Mouse (Mus musculus) embryonic facial prominence, embryonic 14.5 days (tissue): ENCODE data around the gene Gsdma2. TPM values are rescaled to one million over a fixed set of nuclear protein-coding genes. Genes with fewer than 3 reads are reported as not detected.

Source experiments
- ATAC-seq: fragments of 200-750 bp; cut with Nextera tagmentation; 2 replicates; pipeline ENCODE4 v1.8.0; 2017; ENCODE audit warnings: low read depth, moderate number of reproducible peaks, moderate TSS enrichment
- DNase-seq: peaks from one replicate; pipeline ENCODE4 v3.0.0-alpha.2; 2015; ENCODE audit warnings: low spot score
- H3K27ac ChIP-seq: fragments of 300-500 bp; sonication (generic); replicated peaks from 2 replicates; pipeline ENCODE4 v1.5.1; 2014; ENCODE audit warnings: low read depth, mild to moderate bottlenecking, low read length, moderate library complexity
- H3K27me3 ChIP-seq: fragments of 300-500 bp; sonication (generic); replicated peaks from 2 replicates; pipeline ENCODE4 v1.6.1; 2014; ENCODE audit warnings: low read length; ENCODE audit not compliant: control insufficient read depth, insufficient read depth
- H3K36me3 ChIP-seq: fragments of 300-500 bp; sonication (generic); 2 replicates; pipeline ENCODE4 v1.6.1; 2014; ENCODE audit warnings: low read length, mixed read lengths; ENCODE audit not compliant: control insufficient read depth, insufficient read depth
- H3K4me1 ChIP-seq: fragments of 300-500 bp; sonication (generic); 2 replicates; pipeline ENCODE4 v1.6.1; 2014; ENCODE audit warnings: antibody characterized with exemption, low read length; ENCODE audit not compliant: control insufficient read depth, insufficient read depth
- H3K4me2 ChIP-seq: fragments of 300-500 bp; sonication (generic); 2 replicates; pipeline ENCODE4 v1.6.1; 2014; ENCODE audit warnings: low read depth, mild to moderate bottlenecking, low read length, moderate library complexity, mixed read lengths
- H3K4me3 ChIP-seq: fragments of 300-500 bp; sonication (generic); 2 replicates; pipeline ENCODE4 v1.5.1; 2014; ENCODE audit warnings: low read depth, mild to moderate bottlenecking, low read length
- H3K9ac ChIP-seq: fragments of 300-500 bp; sonication (generic); 2 replicates; pipeline ENCODE4 v1.6.1; 2014; ENCODE audit warnings: low read depth, mild to moderate bottlenecking, low read length, moderate library complexity, mixed read lengths
- H3K9me3 ChIP-seq: fragments of 300-500 bp; sonication (generic); 2 replicates; pipeline ENCODE4 v1.6.1; 2016; ENCODE audit warnings: low read length; ENCODE audit not compliant: control insufficient read depth
- WGBS: fragments of 180-500 bp; shearing (Covaris S2); extraction: QIAGEN DNeasy Blood & Tissue Kit; methylation state at CpG from one replicate; pipeline ENCODE4 v1.1.7; 2014; 5-methylcytosine and 5-hydroxymethylcytosine counted together
- polyA plus RNA-seq: library from polyadenylated mRNA; unstranded; fragments of >200 nt; fragmentation: Nextera tagmentation; extraction: Ambion mirVana; gene quantifications from 2 replicates; pipeline ENCODE4 v1.2.1, GENCODE M21; 2014

Gene Gsdma2
- polyA plus RNA-seq, 1 experiment from 2014 or later, result not detected

DNA sequence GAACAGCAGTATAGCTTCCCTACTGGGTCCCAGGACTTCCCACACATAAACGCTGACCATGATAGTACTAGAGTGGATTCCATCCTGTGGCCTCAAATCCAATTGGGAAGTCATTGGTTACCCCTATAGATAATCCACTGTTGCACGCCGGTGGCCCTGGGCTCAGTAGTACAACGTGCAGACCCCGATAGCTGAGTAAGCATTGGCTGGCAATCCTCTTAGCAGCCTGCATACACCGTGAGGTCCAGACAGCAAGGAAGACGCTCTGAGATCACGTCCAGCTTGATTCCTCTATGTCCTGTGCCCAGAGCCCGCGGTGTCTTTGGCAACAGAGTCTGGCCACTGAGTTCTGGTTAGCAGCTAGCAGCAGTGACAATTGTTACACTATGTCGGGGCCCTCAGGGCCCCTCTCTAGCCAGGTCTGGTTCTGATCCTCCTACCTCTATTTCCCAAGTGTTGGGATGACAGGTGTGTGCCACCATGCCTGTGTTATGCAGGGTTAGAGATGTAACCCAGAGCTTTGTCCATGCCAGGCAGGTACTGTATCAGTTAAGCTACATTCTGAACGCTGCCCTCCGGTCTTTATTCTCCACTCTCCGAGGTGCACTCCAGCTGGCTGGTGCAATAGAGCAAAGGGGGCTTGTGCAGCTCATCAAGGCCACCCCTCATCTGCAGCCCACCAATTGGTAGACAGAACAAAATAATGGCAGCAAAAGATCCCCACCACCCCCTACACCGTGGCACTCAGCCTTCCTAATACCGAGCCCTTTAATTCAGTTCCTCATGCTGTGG, 52.5 kb downstream of the Gsdma2 start:
- DNase-seq (no peak), ATAC-seq (no peak)
- WGBS, result 84% methylated on average over 16 of the region's 16 CpGs
- Histone ChIP-seq H3K9me3 (no peaks in the 10 kb centered on the region), H3K27me3 (no peaks in the 10 kb centered on the region), H3K4me1 (no peaks in the 10 kb centered on the region), H3K4me3 (no peak overlapping the region), H3K27ac (no peak overlapping the region), H3K9ac (no peak overlapping the region), H3K4me2 (no peak overlapping the region), H3K36me3 (peaks cover 24% of the 10 kb centered on the region)

DNA sequence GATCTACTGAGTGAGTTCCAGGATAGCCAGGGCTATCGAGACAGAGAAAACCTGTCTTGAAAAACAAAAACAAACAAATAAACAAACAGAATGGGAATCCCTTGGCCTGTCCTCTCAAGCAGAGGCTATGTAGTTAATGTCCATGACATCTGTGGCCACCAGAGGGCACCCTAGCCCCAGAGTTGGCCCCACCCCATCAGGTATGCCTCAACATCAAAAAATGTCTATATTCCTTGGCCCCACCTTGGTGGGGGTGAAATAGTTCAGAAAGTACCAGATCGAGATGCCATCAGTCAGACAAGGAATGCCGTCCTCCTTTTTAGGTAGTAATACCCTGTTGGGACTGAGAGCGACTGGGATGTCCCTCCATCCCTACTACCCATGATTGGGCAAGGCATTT, 53.4 kb downstream of the Gsdma2 start:
- no peak overlapping the region for H3K9ac ChIP-seq
- H3K27me3 ChIP-seq, result no peaks in the 10 kb centered on the region
- ATAC-seq (peak; percentile 32; the same call in 1 of the 2 replicates), DNase-seq (peak; percentile 73)
- H3K27ac ChIP-seq, result no peak overlapping the region
- 30% methylated on average over 4 of the region's 4 CpGs for WGBS
- no peak overlapping the region for H3K4me2 ChIP-seq
- H3K4me3 ChIP-seq, result no peak overlapping the region
- peaks cover 24% of the 10 kb centered on the region for H3K36me3 ChIP-seq
- H3K4me1 ChIP-seq, result no peaks in the 10 kb centered on the region
- no peaks in the 10 kb centered on the region for H3K9me3 ChIP-seq

DNA sequence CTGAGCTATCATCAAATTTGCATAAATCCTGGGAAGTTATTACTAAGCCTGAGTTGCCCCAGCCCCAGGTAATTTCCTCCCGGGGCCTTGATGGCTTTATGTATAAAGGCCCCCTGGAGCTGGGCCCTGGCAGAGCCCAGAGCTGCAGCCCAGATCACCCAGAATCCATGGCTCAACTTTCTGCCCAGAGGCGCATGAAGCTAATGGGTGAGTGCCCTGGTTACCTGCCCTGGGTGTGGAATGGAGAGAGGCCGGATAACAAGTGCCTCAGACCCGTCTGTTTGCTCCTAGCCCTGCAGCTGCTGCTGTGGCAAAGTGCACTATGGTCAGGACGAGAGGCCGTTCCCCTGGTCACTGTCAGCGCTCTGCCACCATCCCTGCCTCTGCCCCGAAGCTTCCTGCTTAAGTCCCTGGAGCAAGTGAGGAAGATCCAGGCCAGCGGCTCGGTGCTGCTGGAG, 54.7 kb downstream of the Gsdma2 start, which contains the start of gene Csf3:
Gene Csf3, plus strand, starts transcription at position 51 of the 458 bp plus-strand sequence.
- WGBS, result 33% methylated on average over 10 of the region's 10 CpGs
- no peak within 1 kb of the TSS for H3K27ac ChIP-seq
- H3K36me3 ChIP-seq, result peaks cover 23% of the 10 kb centered on the region
- no peak within 1 kb of the TSS for H3K4me3 ChIP-seq
- H3K4me2 ChIP-seq, result no peak within 1 kb of the TSS
- H3K4me1 ChIP-seq, result no peaks in the 10 kb centered on the region
- peak within 1 kb of the TSS; percentile 11; the same call in 1 of the 2 replicates for H3K9ac ChIP-seq
- DNase-seq, result no peak
- no peak for ATAC-seq
- H3K27me3 ChIP-seq, result no peaks in the 10 kb centered on the region
- H3K9me3 ChIP-seq, result no peaks in the 10 kb centered on the region

DNA sequence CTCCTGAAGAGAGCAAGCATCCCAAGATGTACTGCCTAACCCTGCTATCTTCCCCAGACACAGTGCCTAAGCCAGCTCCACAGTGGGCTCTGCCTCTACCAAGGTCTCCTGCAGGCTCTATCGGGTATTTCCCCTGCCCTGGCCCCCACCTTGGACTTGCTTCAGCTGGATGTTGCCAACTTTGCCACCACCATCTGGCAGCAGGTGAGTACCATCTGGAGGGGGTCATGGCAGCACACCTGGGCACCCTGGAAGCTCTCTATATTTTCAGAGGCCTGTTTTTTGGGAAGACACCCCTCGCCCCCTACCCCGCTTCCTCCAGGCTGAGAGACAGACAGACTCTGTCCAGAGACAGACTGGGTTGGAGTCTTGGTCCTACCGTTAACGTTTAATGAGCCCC, 55.8 kb downstream of the Gsdma2 start:
- no peak overlapping the region for H3K4me2 ChIP-seq
- no peaks in the 10 kb centered on the region for H3K9me3 ChIP-seq
- ATAC-seq (no peak), DNase-seq (no peak)
- 59% methylated on average over 5 of the region's 5 CpGs for WGBS
- peaks cover 29% of the 10 kb centered on the region for H3K36me3 ChIP-seq
- no peak overlapping the region for H3K4me3 ChIP-seq
- no peaks in the 10 kb centered on the region for H3K27me3 ChIP-seq
- no peak overlapping the region for H3K27ac ChIP-seq
- no peaks in the 10 kb centered on the region for H3K4me1 ChIP-seq
- no peak overlapping the region for H3K9ac ChIP-seq

DNA sequence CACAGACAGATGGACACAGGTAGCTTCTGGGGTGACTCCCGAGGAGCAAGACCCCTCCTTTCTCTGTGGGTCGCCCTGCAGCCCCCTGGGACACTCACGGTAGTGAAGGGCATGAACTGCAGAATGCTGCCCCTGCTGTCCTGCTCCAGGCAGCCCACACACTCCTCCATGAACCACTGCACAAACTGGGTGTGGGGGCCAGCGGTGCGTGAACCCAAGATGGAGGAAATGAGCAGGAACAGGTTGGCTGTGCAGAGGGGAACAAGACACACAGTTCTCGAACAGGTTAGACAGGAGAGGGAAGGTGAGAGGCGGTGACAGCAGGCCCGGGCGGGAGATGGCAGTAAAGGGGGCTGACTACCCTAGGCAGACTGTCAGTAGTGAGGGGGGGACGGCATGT, 58.5 kb downstream of the Gsdma2 start:
- H3K4me2 ChIP-seq, result no peak overlapping the region
- H3K27ac ChIP-seq, result no peak overlapping the region
- H3K9me3 ChIP-seq, result no peaks in the 10 kb centered on the region
- no peak overlapping the region; the same call in 1 of the 2 replicates for H3K9ac ChIP-seq
- peaks cover 47% of the 10 kb centered on the region for H3K36me3 ChIP-seq
- H3K27me3 ChIP-seq, result no peaks in the 10 kb centered on the region
- H3K4me3 ChIP-seq, result no peak overlapping the region
- WGBS, result 89% methylated on average over 10 of the region's 10 CpGs
- no peak for ATAC-seq
- DNase-seq, result no peak
- peaks cover 18% of the 10 kb centered on the region for H3K4me1 ChIP-seq

Other genes starting within 250 kb of the Gsdma2 start
- gene Pgap3, start 246.3 kb upstream of the Gsdma2 start, polyA plus RNA-seq, result 9.3 and 10.5 TPM in 2 replicates
- gene Erbb2, start 234.3 kb upstream of the Gsdma2 start, polyA plus RNA-seq, result 48.3 and 54.8 TPM in 2 replicates
- gene Mien1, start 207.8 kb upstream of the Gsdma2 start, polyA plus RNA-seq, result 92.4 and 102 TPM in 2 replicates
- gene Grb7, start 200.4 kb upstream of the Gsdma2 start, polyA plus RNA-seq, result 8.3 and 8.8 TPM in 2 replicates
- 0.18 and 0.21 TPM in 2 replicates for gene Ikzf3, start 100.7 kb upstream of the Gsdma2 start, polyA plus RNA-seq
- gene Zpbp2, start 95.7 kb upstream of the Gsdma2 start, polyA plus RNA-seq, result 0.21 TPM in 1 of 2 replicates, not detected in the other
- gene Ormdl3, start 59.4 kb upstream of the Gsdma2 start, polyA plus RNA-seq, result 12.6 and 13.6 TPM in 2 replicates
- gene Lrrc3c, start 48.5 kb upstream of the Gsdma2 start, polyA plus RNA-seq, result not detected in 2 replicates
- gene Gm12355, start 21.1 kb upstream of the Gsdma2 start, polyA plus RNA-seq, result 0.54 and 0.75 TPM in 2 replicates
- gene Gsdma3, start 20.4 kb upstream of the Gsdma2 start, polyA plus RNA-seq, result not detected in 2 replicates
- gene Gsdma, start 17.6 kb downstream of the Gsdma2 start, polyA plus RNA-seq, result 0.64 and 2.0 TPM in 2 replicates
- 136 and 146 TPM in 2 replicates for gene Psmd3, start 35.8 kb downstream of the Gsdma2 start, polyA plus RNA-seq
- not detected in 2 replicates for gene Csf3, start 54.5 kb downstream of the Gsdma2 start, polyA plus RNA-seq
- 40.7 and 49.0 TPM in 2 replicates for gene Med24, start 82.7 kb downstream of the Gsdma2 start, polyA plus RNA-seq
- 57.7 and 62.2 TPM in 2 replicates for gene Thra, start 93.9 kb downstream of the Gsdma2 start, polyA plus RNA-seq
- gene Nr1d1, start 128.6 kb downstream of the Gsdma2 start, polyA plus RNA-seq, result 1.1 and 1.9 TPM in 2 replicates
- 18.1 and 18.5 TPM in 2 replicates for gene Msl1, start 148.8 kb downstream of the Gsdma2 start, polyA plus RNA-seq
- 32.2 and 34.0 TPM in 2 replicates for gene Casc3, start 158.1 kb downstream of the Gsdma2 start, polyA plus RNA-seq
- 5.7 and 6.3 TPM in 2 replicates for gene Rapgefl1, start 190.0 kb downstream of the Gsdma2 start, polyA plus RNA-seq
- 3.9 and 4.3 TPM in 2 replicates for gene Wipf2, start 216.9 kb downstream of the Gsdma2 start, polyA plus RNA-seq